Mouse (Mus musculus) CD8-positive naive resting alpha-beta T cell, adult 57 days (primary cell): Measurements from ENCODE around the gene Dmtf1. TPM values are rescaled to one million over a fixed set of nuclear protein-coding genes. Genes with fewer than 3 reads are reported as not detected.

ENCODE experiments used
- total RNA-seq: library from RNA; stranded (reverse); gene quantifications from one replicate; pipeline ENCODE4 v1.2.4, GENCODE M21; 2023

Gene Dmtf1
- 77.9 TPM for total RNA-seq

DNA sequence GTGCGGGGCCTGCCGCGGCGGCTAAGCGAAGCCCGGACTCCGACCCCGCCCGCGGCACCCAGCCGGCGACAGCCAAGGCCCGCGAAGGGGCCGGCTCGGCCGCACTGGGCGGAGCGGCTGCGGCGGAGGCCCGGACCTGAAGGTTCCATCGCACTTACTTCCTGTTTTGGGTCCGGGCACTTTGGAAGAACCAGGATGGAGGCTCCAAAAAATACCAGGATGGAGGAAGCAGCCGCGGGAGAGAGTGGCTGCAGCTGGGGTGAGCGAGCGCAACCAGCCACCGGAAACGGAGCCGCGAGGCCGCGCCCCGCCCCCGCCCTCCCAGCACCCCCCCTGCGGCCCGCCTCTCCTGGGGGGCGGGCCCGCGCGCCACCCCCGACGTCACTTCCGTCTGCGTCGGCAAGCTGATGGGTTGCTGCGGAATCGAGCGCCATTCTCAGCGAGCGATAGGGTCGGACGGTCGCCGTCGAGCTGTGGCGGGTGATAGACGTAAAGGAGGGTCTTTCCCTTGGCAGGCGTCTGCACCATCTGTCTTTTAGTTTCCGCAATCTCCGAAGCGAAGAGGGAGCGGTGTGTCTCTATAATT is at the start of gene Dmtf1:
Gene Dmtf1 (minus strand): TSS at position 321 of the 586 bp plus-strand sequence.

GRCm38 (mm10) chr5:9100207-9100848 is 61.2 kb downstream of the Dmtf1 start, which contains the start of gene Tmem243:
Tmem243 (plus strand) TSS chr5:9100668.

Other genes starting within 250 kb of the Dmtf1 start
- 25.0 TPM for gene Crot, start 164.5 kb downstream of the Dmtf1 start, total RNA-seq
- 34.8 TPM for gene Tmem243, start 61.1 kb downstream of the Dmtf1 start, total RNA-seq
- not detected for gene 9330182L06Rik, start 104.3 kb upstream of the Dmtf1 start, total RNA-seq